Mouse (Mus musculus): ENCODE measurements around the gene Fam131a. TPM values are rescaled to one million over a fixed set of nuclear protein-coding genes. Genes with fewer than 3 reads are reported as not detected.

Fam131a gene
- total and polyA plus RNA-seq, 3 experiments, result 0.67 to 1.3 (median 0.77) TPM

- H3K36me3 ChIP-seq (replicated peaks in 1 of 2; ENCODE audit: control insufficient read depth in 1 of 2, insufficient read depth in 1 of 2, low read length in 1 of 2), result peaks cover 0 to 13% of the 10 kb centered on the region in 2 experiments
- H3K9ac ChIP-seq (ENCODE audit: insufficient read depth, low read depth), result no peak overlapping the region
- H3K4me1 ChIP-seq (ENCODE audit: control insufficient read depth in 1 of 2, insufficient read depth in 2 of 2), result peaks cover 7 to 27% of the 10 kb centered on the region in 2 experiments; a peak in 3 of 4 replicates
- H3K4me3 ChIP-seq (replicated peaks in 1 of 3; ENCODE audit: low read depth in 2 of 3, low read length in 2 of 3, poor library complexity in 1 of 3), result no peak overlapping the region
- in situ Hi-C loops (cut with MboI; ENCODE audit: low pct_ligation_motif_present, low pct_unique_long_range_greater_than_20kb, low sequenced_read_pairs) (loop anchor here (5.0 to 10.0 kb wide), 2 partner anchors 48 to 180 kb away; no protein-coding TSS in a partner anchor), dilution Hi-C loops (cut with MboI; ENCODE audit: extremely low pct_ligation_motif_present, extremely low pct_unique_long_range_greater_than_20kb, low sequenced_read_pairs) (no loop called here)
- no peak for DNase-seq (ENCODE audit: extremely low read depth)
- H3K27ac ChIP-seq (ENCODE audit: insufficient read depth, low read depth), result no peak overlapping the region
- TF ChIP-seq TBP (conservative IDR thresholded peaks at IDR 0.05; ENCODE audit: low read depth, low read length) (no peak), CHD1 (IDR thresholded peaks at IDR 0.05; ENCODE audit: low read depth, low read length) (no peak), CTCF (conservative IDR thresholded peaks at IDR 0.05 in 1 of 2, IDR thresholded peaks at IDR 0.05 in 1 of 2; ENCODE audit: low read depth in 2 of 2, low read length in 2 of 2) (no peak), GABPA (IDR thresholded peaks at IDR 0.05; ENCODE audit: insufficient replicate concordance, low read depth, low read length) (no peak), NRF1 (IDR thresholded peaks at IDR 0.05; ENCODE audit: low read depth, low read length) (no peak), NELFE (IDR thresholded peaks at IDR 0.05; ENCODE audit: low read depth, low read length) (no peak), KAT2A (IDR thresholded peaks at IDR 0.05; ENCODE audit: insufficient replicate concordance, low read length) (no peak), UBTF (IDR thresholded peaks at IDR 0.05; ENCODE audit: low read depth, low read length) (no peak), ZMIZ1 (IDR thresholded peaks at IDR 0.05; ENCODE audit: low read depth, low read length) (no peak)
- no peaks in the 10 kb centered on the region for H3K9me3 ChIP-seq (replicated peaks; ENCODE audit: low read length)
- 0 out of 2 replicates have a peak overlapping the region, but pooled peaks have one; percentile 98 for H3K4me2 ChIP-seq (ENCODE audit: insufficient read depth, low read depth, poor library complexity, severe bottlenecking)
- peaks cover 11% of the 10 kb centered on the region for H3K27me3 ChIP-seq (replicated peaks)
- peaks cover 10% of the 10 kb centered on the region for H3K79me2 ChIP-seq (replicated peaks; ENCODE audit: control insufficient read depth, extremely low read depth, insufficient read depth, poor library complexity, severe bottlenecking)
Measured at GRCm38 (mm10) chr16:20714307-20715080, 21.5 kb downstream of the Fam131a start.

GRCm38 (mm10) chr16:20715161-20715560, 22.1 kb downstream of the Fam131a start:
- Histone ChIP-seq H3K4me2 (ENCODE audit: insufficient read depth, low read depth, poor library complexity, severe bottlenecking) (peak overlapping the region; percentile 98), H3K79me2 (replicated peaks; ENCODE audit: control insufficient read depth, extremely low read depth, insufficient read depth, poor library complexity, severe bottlenecking) (peaks cover 10% of the 10 kb centered on the region), H3K36me3 (replicated peaks in 1 of 2; ENCODE audit: control insufficient read depth in 1 of 2, insufficient read depth in 1 of 2, low read length in 1 of 2) (peaks cover 4 to 18% of the 10 kb centered on the region in 2 experiments), H3K27me3 (replicated peaks) (peaks cover 11% of the 10 kb centered on the region), H3K27ac (ENCODE audit: insufficient read depth, low read depth) (no peak overlapping the region), H3K4me3 (replicated peaks in 1 of 3; ENCODE audit: low read depth in 2 of 3, low read length in 2 of 3, poor library complexity in 1 of 3) (peak overlapping the region; percentile 59 to 88 (median 65)), H3K4me1 (ENCODE audit: control insufficient read depth in 1 of 2, insufficient read depth in 2 of 2) (peaks cover 7 to 27% of the 10 kb centered on the region in 2 experiments; a peak in 3 of 4 replicates), H3K9ac (ENCODE audit: insufficient read depth, low read depth) (peak overlapping the region; percentile 76; the same call in 1 of the 2 replicates), H3K9me3 (replicated peaks; ENCODE audit: low read length) (no peaks in the 10 kb centered on the region)
- no peak for DNase-seq (ENCODE audit: extremely low read depth)
- in situ Hi-C loops (cut with MboI; ENCODE audit: low pct_ligation_motif_present, low pct_unique_long_range_greater_than_20kb, low sequenced_read_pairs) (loop anchor here (5.0 to 10.0 kb wide), 2 partner anchors 47 to 180 kb away; no protein-coding TSS in a partner anchor), dilution Hi-C loops (cut with MboI; ENCODE audit: extremely low pct_ligation_motif_present, extremely low pct_unique_long_range_greater_than_20kb, low sequenced_read_pairs) (no loop called here)
- no peak for TF ChIP-seq MEF2A (IDR thresholded peaks at IDR 0.05; ENCODE audit: borderline replicate concordance, low read depth, low read length)
- TF ChIP-seq GABPA (IDR thresholded peaks at IDR 0.05; ENCODE audit: insufficient replicate concordance, low read depth, low read length), result no peak
- no peak for TF ChIP-seq UBTF (IDR thresholded peaks at IDR 0.05; ENCODE audit: low read depth, low read length)
- TF ChIP-seq CHD2 (IDR thresholded peaks at IDR 0.05; ENCODE audit: low read length), result no peak
- TF ChIP-seq RAD21 (IDR thresholded peaks at IDR 0.05; ENCODE audit: low read depth, low read length), result no peak
- no peak for TF ChIP-seq SIN3A (IDR thresholded peaks at IDR 0.05; ENCODE audit: low read length)
- TF ChIP-seq CTCF (conservative IDR thresholded peaks at IDR 0.05 in 1 of 2, IDR thresholded peaks at IDR 0.05 in 1 of 2; ENCODE audit: low read depth in 2 of 2, low read length in 2 of 2), result no peak
- TF ChIP-seq BHLHE40 (IDR thresholded peaks at IDR 0.05; ENCODE audit: low read depth, low read length), result no peak
- TF ChIP-seq JUND (conservative IDR thresholded peaks at IDR 0.05; ENCODE audit: low read depth, low read length), result no peak
- no peak for TF ChIP-seq NELFE (IDR thresholded peaks at IDR 0.05; ENCODE audit: low read depth, low read length)
- TF ChIP-seq ETS1 (conservative IDR thresholded peaks at IDR 0.05; ENCODE audit: low read depth, low read length), result no peak
- no peak for TF ChIP-seq MAX (IDR thresholded peaks at IDR 0.05; ENCODE audit: low read length)
- no peak for TF ChIP-seq JUN (IDR thresholded peaks at IDR 0.05; ENCODE audit: insufficient read depth, low read depth, low read length)
- TF ChIP-seq ZC3H11A (IDR thresholded peaks at IDR 0.05; ENCODE audit: low read depth, low read length), result no peak
- no peak for TF ChIP-seq MAFK (IDR thresholded peaks at IDR 0.05; ENCODE audit: insufficient replicate concordance, low read length)
- no peak for TF ChIP-seq KAT2A (IDR thresholded peaks at IDR 0.05; ENCODE audit: insufficient replicate concordance, low read length)
- no peak for TF ChIP-seq TCF12 (IDR thresholded peaks at IDR 0.05; ENCODE audit: low read depth, low read length)
- TF ChIP-seq HCFC1 (IDR thresholded peaks at IDR 0.05; ENCODE audit: low read depth, low read length), result no peak
- no peak for TF ChIP-seq USF1 (IDR thresholded peaks at IDR 0.05; ENCODE audit: low read depth, low read length)
